Mouse (Mus musculus) C3H10T1/2 (cell line): Measurements from ENCODE around the gene Mgat1. TPM values are rescaled to one million over a fixed set of nuclear protein-coding genes. Genes with fewer than 3 reads are reported as not detected.

ENCODE experiments used
- polyA plus RNA-seq, 2 experiments: library from polyadenylated mRNA; unstranded; fragments of >200 nt; fragmentation: generic; extraction: Trizol; gene quantifications; one replicate each; pipeline ENCODE4 v1.2.1; 2012; ENCODE audit warnings: missing spikeins in 2 of 2

The Mgat1 gene
- polyA plus RNA-seq: 10 to 100 TPM; 44.6 to 95.3 TPM

DNA sequence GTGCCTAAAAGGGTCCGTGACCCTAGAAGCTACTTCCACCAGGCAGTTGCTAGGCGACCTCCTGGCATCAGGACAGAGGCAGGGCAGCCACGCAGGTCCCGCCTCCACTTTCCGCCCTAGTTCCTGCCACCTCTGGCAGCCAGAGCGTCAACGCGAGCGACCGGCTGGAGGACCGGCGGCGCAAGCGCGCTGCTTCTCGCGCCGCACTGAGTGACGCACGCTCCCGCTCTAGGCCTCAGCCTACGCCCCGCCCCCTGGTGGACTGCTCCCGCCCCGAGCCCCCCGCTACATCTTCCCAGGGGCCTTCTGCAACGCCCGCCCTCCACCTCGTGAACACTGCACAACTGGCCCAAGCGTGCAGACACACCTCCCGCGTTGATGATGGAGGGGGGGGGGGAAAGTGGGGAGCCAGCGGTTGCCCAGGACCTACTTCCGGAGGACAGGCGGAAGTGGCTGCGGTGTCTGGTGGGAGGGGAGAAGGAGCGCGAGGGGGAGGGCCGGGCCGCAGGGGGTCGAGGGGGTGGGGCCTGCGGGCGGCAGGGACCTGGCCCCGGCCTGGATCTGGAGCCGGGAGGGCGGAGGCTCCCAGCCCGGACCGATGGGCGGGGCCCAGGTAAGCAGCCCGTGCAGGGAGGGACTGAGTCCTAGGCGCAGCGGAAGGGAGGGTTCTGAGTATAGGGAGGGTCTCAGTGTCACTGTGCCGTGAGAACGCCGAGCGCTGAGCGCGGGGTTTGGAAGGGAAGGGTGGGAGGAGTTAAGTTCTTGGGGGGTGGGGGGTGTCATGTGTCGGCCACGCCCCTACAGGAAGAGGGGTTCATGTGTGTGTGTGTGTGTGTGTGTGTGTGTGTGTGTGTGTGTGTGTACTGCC is at the start of gene Mgat1:
Gene Mgat1, plus strand, starts transcription at position 465 of the 868 bp plus-strand sequence.

DNA sequence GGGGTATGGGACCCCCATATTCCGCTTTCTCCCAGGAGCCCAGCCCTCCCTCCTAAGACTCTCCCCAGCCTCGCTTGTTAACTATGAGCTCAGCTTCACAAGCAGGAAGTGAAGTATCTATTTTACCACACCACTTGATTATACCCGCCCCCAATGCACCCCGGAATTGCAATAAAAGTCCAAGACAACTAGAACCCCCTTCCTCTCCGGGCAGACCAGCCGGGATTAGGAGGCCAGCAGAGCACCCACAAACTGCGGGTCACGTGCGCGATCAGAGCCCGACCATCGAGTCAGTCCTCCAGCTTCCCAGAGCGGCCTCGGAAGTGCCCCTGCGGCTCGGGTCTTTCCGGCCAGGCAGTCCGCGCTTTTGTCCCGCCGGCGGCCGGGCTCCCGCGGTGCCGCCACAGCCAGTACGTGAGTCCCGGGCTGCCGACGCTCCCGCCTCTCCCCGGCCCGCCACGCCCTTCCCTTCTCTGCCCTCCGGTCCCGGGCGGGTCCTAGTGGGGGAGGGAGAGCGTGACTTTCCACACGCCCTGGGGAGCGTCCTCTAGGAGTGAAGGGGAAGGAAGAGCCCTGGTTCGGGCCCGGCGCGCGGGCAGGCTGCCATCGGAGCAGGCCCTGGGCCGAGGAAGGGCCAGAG is 40.7 kb upstream of the Mgat1 start, which contains the start of gene Zfp62:
Gene Zfp62, plus strand, starts transcription at position 164 of the 640 bp plus-strand sequence.

DNA sequence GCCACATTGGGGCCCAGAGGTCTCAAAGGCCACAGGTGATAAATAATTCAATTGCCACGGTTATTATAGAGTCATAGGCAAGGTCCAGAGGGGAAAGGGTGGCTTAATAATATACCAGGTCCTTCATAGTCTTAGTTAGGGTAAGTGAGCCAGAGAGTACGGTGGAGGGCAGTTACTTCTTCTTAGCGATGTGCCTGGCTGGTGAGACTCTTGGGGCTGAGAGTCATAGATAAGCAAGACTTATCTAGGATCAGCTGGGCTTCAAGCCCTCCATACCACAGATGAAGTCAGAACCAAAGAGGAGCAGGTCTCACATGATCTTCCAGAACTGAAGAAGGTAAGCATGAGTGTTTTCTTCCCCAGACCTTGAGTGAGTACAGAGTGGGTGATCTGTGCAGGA is 34.2 kb downstream of the Mgat1 start, which contains the start of gene Olfr1393:
Gene Olfr1393, plus strand, starts transcription at position 83 of the 400 bp plus-strand sequence.

DNA sequence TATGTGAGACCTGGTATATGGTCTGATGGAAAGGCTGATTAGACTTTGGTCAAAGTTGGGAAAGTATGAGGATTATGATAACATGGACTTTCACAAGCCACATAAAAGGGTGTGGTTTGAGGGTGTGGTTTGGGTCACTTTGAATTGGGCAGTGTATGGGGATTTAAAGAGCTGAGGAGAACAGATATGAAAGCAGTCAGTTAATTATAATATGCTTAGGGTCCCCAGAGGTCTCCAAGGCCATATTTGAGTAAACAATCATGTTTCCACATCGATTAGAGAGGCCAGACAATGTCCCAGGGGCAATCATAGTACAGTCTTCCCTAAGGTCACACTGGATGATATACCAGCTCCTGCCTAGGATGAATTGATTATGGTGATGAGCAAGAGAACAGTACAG is 41.0 kb downstream of the Mgat1 start, which contains the start of gene Olfr1392:
Gene Olfr1392, plus strand, starts transcription at position 301 of the 400 bp plus-strand sequence.

DNA sequence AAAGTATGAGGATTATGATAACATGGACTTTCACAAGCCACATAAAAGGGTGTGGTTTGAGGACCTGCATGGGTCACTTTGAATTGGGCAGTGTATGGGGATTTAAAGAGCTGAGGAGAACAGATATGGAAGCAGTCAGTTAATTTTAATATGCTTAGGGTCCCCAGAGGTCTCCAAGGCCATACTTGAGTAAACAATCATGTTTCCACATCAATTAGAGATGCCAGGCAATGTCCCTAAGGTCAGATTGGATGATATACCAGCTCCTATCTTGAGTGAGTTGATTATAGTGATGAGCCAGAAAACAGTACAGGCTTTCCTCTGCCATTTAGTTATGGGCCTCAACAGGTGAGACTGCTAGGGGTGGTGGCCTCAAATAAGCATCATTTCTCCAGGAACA is 60.5 kb downstream of the Mgat1 start, which contains the start of gene Olfr10:
Gene Olfr10, plus strand, starts transcription at position 301 of the 400 bp plus-strand sequence.

Other genes with a start within 250 kb of the Mgat1 start
- gene 9930111J21Rik2, start 192.9 kb upstream of the Mgat1 start, polyA plus RNA-seq: under 1 TPM; 0.14 to 0.39 TPM
- 1 to 10 TPM in 1 of 2 experiments, under 1 TPM in 1; 0.13 to 2.0 TPM for gene Tgtp2, start 180.0 kb upstream of the Mgat1 start, polyA plus RNA-seq
- gene Ifi47, start 167.6 kb upstream of the Mgat1 start, polyA plus RNA-seq: 10 to 100 TPM in 1 of 2 experiments, under 1 TPM in 1; 0.40 to 15.3 TPM
- gene Olfr1396, start 129.3 kb upstream of the Mgat1 start, polyA plus RNA-seq: not detected
- gene Olfr1395, start 101.9 kb upstream of the Mgat1 start, polyA plus RNA-seq: not detected
- not detected for gene Olfr1394, start 89.8 kb upstream of the Mgat1 start, polyA plus RNA-seq
- gene Btnl9, start 57.0 kb upstream of the Mgat1 start, polyA plus RNA-seq: under 1 TPM in 1 of 2 experiments, not detected in 1; 0.01 TPM
- 1 to 10 TPM in 1 of 2 experiments, under 1 TPM in 1; 0.35 to 2.6 TPM for gene Zfp62, start 40.9 kb upstream of the Mgat1 start, polyA plus RNA-seq
- under 1 TPM in 1 of 2 experiments, not detected in 1; 0.04 TPM for gene Olfr1393, start 34.1 kb downstream of the Mgat1 start, polyA plus RNA-seq
- under 1 TPM in 1 of 2 experiments, not detected in 1; 0.09 TPM for gene Olfr1392, start 41.1 kb downstream of the Mgat1 start, polyA plus RNA-seq
- not detected for gene Olfr10, start 60.5 kb downstream of the Mgat1 start, polyA plus RNA-seq
- gene Olfr1391, start 78.6 kb downstream of the Mgat1 start, polyA plus RNA-seq: not detected
- gene Olfr1390, start 91.0 kb downstream of the Mgat1 start, polyA plus RNA-seq: not detected
- not detected for gene Olfr1389, start 178.9 kb downstream of the Mgat1 start, polyA plus RNA-seq
- gene Olfr1388, start 192.4 kb downstream of the Mgat1 start, polyA plus RNA-seq: under 1 TPM; 0.01 TPM
- gene Olfr1387, start 211.2 kb downstream of the Mgat1 start, polyA plus RNA-seq: not detected
- gene Olfr1386, start 220.9 kb downstream of the Mgat1 start, polyA plus RNA-seq: not detected
- under 1 TPM in 1 of 2 experiments, not detected in 1; 0.01 TPM for gene Olfr1385, start 244.9 kb downstream of the Mgat1 start, polyA plus RNA-seq